10 mouse cellular contexts compared by ENCODE assay signal in genomic region chr11:96351831-96352230, GRCm38 (mm10). TPM values are rescaled to one million over a fixed set of nuclear protein-coding genes. Genes with fewer than 3 reads are reported as not detected.
DNase-seq lines count a peak whose midpoint lies in the region; ATAC-seq and TF ChIP-seq lines count a peak whose summit lies in the region.
"Had no signal": no experiment of that assay in that cellular context is flagged by ENCODE, and none has a peak within 500 bp of the region (broad histone marks: within the 10 kb centered on the region; RNA-seq: fewer than 3 reads in every experiment).

No protein-coding gene starts in this region.

- peak overlapping the region; percentile 82 for H3K27ac ChIP-seq in heart, embryonic 13.5 days (replicated peaks)
- H3K27ac ChIP-seq in hindbrain, embryonic 12.5 days = peak overlapping the region; percentile 96
- 0 out of 2 replicates have a peak overlapping the region, but pooled peaks have one; percentile 61 for H3K27ac ChIP-seq in limb, embryonic 14.5 days (replicated peaks; ENCODE audit: low read depth, low read length)
- H3K27ac ChIP-seq in small intestine, adult 2 months (ENCODE audit: insufficient read depth, low read depth, low read length) = peak overlapping the region; percentile 87
- no peak overlapping the region for H3K27ac ChIP-seq in forebrain, embryonic 14.5 days (ENCODE audit: low read depth, low read length)

- ATAC-seq in heart, embryonic 13.5 days (ENCODE audit: extremely low read depth, insufficient number of reproducible peaks, low FRiP score, low TSS enrichment) = no peak
- peak; percentile 49; the same call in 1 of the 2 replicates for ATAC-seq in hindbrain, embryonic 12.5 days (ENCODE audit: low FRiP score)
- ATAC-seq in limb, embryonic 14.5 days (ENCODE audit: low FRiP score, low read depth) = no peak
- ATAC-seq in forebrain, embryonic 14.5 days = no peak

- H3K4me3 ChIP-seq in heart, embryonic 13.5 days = peak overlapping the region; percentile 55
- peak overlapping the region; percentile 54 for H3K4me3 ChIP-seq in hindbrain, embryonic 12.5 days
- H3K4me3 ChIP-seq in limb, embryonic 14.5 days (replicated peaks; ENCODE audit: low read length) = peak overlapping the region; percentile 36
- peak overlapping the region; percentile 66 for H3K4me3 ChIP-seq in small intestine, adult 2 months (ENCODE audit: low read depth, low read length)
- H3K4me3 ChIP-seq in forebrain, embryonic 14.5 days (ENCODE audit: low read depth, low read length) = no peak overlapping the region
- H3K4me3 ChIP-seq: erythroblast, embryonic 14.5 days had no signal

- H3K4me2 ChIP-seq in heart, embryonic 13.5 days = peak overlapping the region; percentile 69
- H3K4me2 ChIP-seq in hindbrain, embryonic 12.5 days (replicated peaks) = peak overlapping the region; percentile 64
- peak overlapping the region; percentile 47; the same call in 1 of the 2 replicates for H3K4me2 ChIP-seq in limb, embryonic 14.5 days (replicated peaks; ENCODE audit: low read depth, low read length, severe bottlenecking)
- H3K4me2 ChIP-seq in forebrain, embryonic 14.5 days (ENCODE audit: low read length) = no peak overlapping the region

- no peak for DNase-seq in heart, adult 8-10 months (ENCODE audit: low spot score)
- peak; percentile 47 for DNase-seq in limb, embryonic 14.5 days (ENCODE audit: low spot score)
- no peak for DNase-seq in right cerebral cortex, adult 2 months (ENCODE audit: low spot score in 2 of 2)
- DNase-seq in thymus, postnatal 4 days = no peak
- no peak for DNase-seq in forebrain, embryonic 14.5 days (ENCODE audit: low spot score)

- H3K4me1 ChIP-seq in heart, embryonic 13.5 days = peaks cover 30% of the 10 kb centered on the region
- H3K4me1 ChIP-seq in hindbrain, embryonic 12.5 days = peaks cover 25% of the 10 kb centered on the region
- peaks cover 4% of the 10 kb centered on the region; the same call in 1 of the 2 replicates for H3K4me1 ChIP-seq in limb, embryonic 14.5 days (ENCODE audit: control insufficient read depth, insufficient read depth, low read length)
- H3K4me1 ChIP-seq in small intestine, adult 2 months (ENCODE audit: control insufficient read depth, insufficient read depth, insufficient read length, low read length) = no peaks in the 10 kb centered on the region
- no peaks in the 10 kb centered on the region for H3K4me1 ChIP-seq in forebrain, embryonic 14.5 days (ENCODE audit: control insufficient read depth, insufficient read depth, low read length)

- TF ChIP-seq POLR2A in limb, embryonic 14.5 days (IDR thresholded peaks at IDR 0.05; ENCODE audit: borderline replicate concordance, extremely low read depth, insufficient read depth, insufficient read length) = no peak
- TF ChIP-seq POLR2A in small intestine, adult 2 months (IDR thresholded peaks at IDR 0.05; ENCODE audit: low read depth, low read length) = no peak; the same call in 1 of the 2 replicates

- no peaks in the 10 kb centered on the region for H3K9me3 ChIP-seq in heart, embryonic 13.5 days
- no peaks in the 10 kb centered on the region for H3K9me3 ChIP-seq in hindbrain, embryonic 12.5 days (replicated peaks)
- H3K9me3 ChIP-seq in limb, embryonic 14.5 days (ENCODE audit: control insufficient read depth, low read length) = no peaks in the 10 kb centered on the region
- no peaks in the 10 kb centered on the region for H3K9me3 ChIP-seq in forebrain, embryonic 14.5 days (replicated peaks; ENCODE audit: control insufficient read depth, low read length)

- no peaks in the 10 kb centered on the region for H3K36me3 ChIP-seq in heart, embryonic 13.5 days
- no peaks in the 10 kb centered on the region for H3K36me3 ChIP-seq in hindbrain, embryonic 12.5 days
- H3K36me3 ChIP-seq in limb, embryonic 14.5 days (ENCODE audit: control insufficient read depth, insufficient read depth, low read length) = no peaks in the 10 kb centered on the region
- H3K36me3 ChIP-seq in small intestine, adult 2 months (ENCODE audit: control insufficient read depth, insufficient read depth, low read length) = no peaks in the 10 kb centered on the region; the same call in 1 of the 2 replicates
- H3K36me3 ChIP-seq in forebrain, embryonic 14.5 days (ENCODE audit: control insufficient read depth, insufficient read depth, low read length) = no peaks in the 10 kb centered on the region

- no peak for TF ChIP-seq CTCF in small intestine, adult 2 months (IDR thresholded peaks at IDR 0.05; ENCODE audit: extremely low read depth, insufficient read length, insufficient replicate concordance, low read depth, low read length)

- 3% methylated on average over 22 of the region's 22 CpGs for WGBS in heart, embryonic 13.5 days
- under 1% methylated on average over 22 of the region's 22 CpGs for WGBS in hindbrain, embryonic 12.5 days
- WGBS in limb, embryonic 14.5 days = 3% methylated on average over 21 of the region's 22 CpGs
- WGBS in small intestine, adult 2 months = 19% methylated on average over 22 of the region's 22 CpGs
- under 1% methylated on average over 22 of the region's 22 CpGs for WGBS in forebrain, embryonic 14.5 days

- peaks cover 93% of the 10 kb centered on the region for H3K27me3 ChIP-seq in heart, embryonic 13.5 days (replicated peaks)
- peaks cover 75% of the 10 kb centered on the region for H3K27me3 ChIP-seq in hindbrain, embryonic 12.5 days
- H3K27me3 ChIP-seq in limb, embryonic 14.5 days (ENCODE audit: control insufficient read depth, insufficient read depth, low read length) = peaks cover 89% of the 10 kb centered on the region
- peaks cover 38% of the 10 kb centered on the region for H3K27me3 ChIP-seq in small intestine, adult 2 months (ENCODE audit: control insufficient read depth, insufficient read depth, low read length)
- peaks cover 91% of the 10 kb centered on the region for H3K27me3 ChIP-seq in forebrain, embryonic 14.5 days (replicated peaks; ENCODE audit: control insufficient read depth, insufficient read depth, low read length)

- H3K9ac ChIP-seq in heart, embryonic 13.5 days = peak overlapping the region; percentile 82
- H3K9ac ChIP-seq in hindbrain, embryonic 12.5 days = peak overlapping the region; percentile 92
- peak overlapping the region; percentile 28; the same call in 1 of the 2 replicates for H3K9ac ChIP-seq in limb, embryonic 14.5 days (ENCODE audit: low read depth, low read length, severe bottlenecking)
- H3K9ac ChIP-seq in forebrain, embryonic 14.5 days (ENCODE audit: low read length) = no peak overlapping the region

RNA-seq across cellular contexts. Expression of gene Hoxb2, which starts 1.5 kb away (rescaled TPM):
- 3.6 and 5.9 TPM in 2 replicates for polyA plus RNA-seq in heart, embryonic 13.5 days (2015; fragmentation: Nextera tagmentation; extraction: Ambion mirVana)
- under 1 TPM; 0.38 to 0.80 (median 0.64) TPM for total RNA-seq in heart, adult 8-10 months (2022)
- 58.2 and 73.9 TPM in 2 replicates for polyA plus RNA-seq in hindbrain, embryonic 12.5 days (2016; fragmentation: Nextera tagmentation; extraction: Ambion mirVana)
- polyA plus RNA-seq in limb, embryonic 14.5 days (2012; rRNA removed) = 9.6 and 9.9 TPM in 2 replicates
- 4.2 and 5.8 TPM in 2 replicates for polyA plus RNA-seq in limb, embryonic 14.5 days (2014; fragmentation: Nextera tagmentation; extraction: Ambion mirVana)
- polyA plus RNA-seq in small intestine, adult 2 months (2012; rRNA removed) = 9.9 TPM in 2 replicates
- not detected in 2 replicates for polyA plus RNA-seq in forebrain, embryonic 14.5 days (2014; fragmentation: Nextera tagmentation; extraction: Ambion mirVana)
- total RNA-seq: CH12.LX had no signal
- polyA plus RNA-seq: erythroblast, embryonic 14.5 days had no signal

RNA-seq across cellular contexts. Expression of gene Hoxb1, which starts 13.7 kb away (rescaled TPM):
- polyA plus RNA-seq in heart, embryonic 13.5 days (2015; fragmentation: Nextera tagmentation; extraction: Ambion mirVana) = 0.17 and 0.18 TPM in 2 replicates
- not detected for total RNA-seq in heart, adult 8-10 months (2022)
- 0.82 and 2.2 TPM in 2 replicates for polyA plus RNA-seq in hindbrain, embryonic 12.5 days (2016; fragmentation: Nextera tagmentation; extraction: Ambion mirVana)
- 0.11 TPM in 1 of 2 replicates, not detected in the other for polyA plus RNA-seq in limb, embryonic 14.5 days (2012; rRNA removed)
- polyA plus RNA-seq in limb, embryonic 14.5 days (2014; fragmentation: Nextera tagmentation; extraction: Ambion mirVana) = not detected in 2 replicates
- not detected in 2 replicates for polyA plus RNA-seq in small intestine, adult 2 months (2012; rRNA removed)
- not detected in 2 replicates for polyA plus RNA-seq in forebrain, embryonic 14.5 days (2014; fragmentation: Nextera tagmentation; extraction: Ambion mirVana)
- total RNA-seq: CH12.LX had no signal
- polyA plus RNA-seq: erythroblast, embryonic 14.5 days had no signal

RNA-seq across cellular contexts. Expression of gene Hoxb3, which starts 28.7 kb away (rescaled TPM):
- 0.31 and 1.1 TPM in 2 replicates for polyA plus RNA-seq in heart, embryonic 13.5 days (2015; fragmentation: Nextera tagmentation; extraction: Ambion mirVana)
- under 1 TPM; 0.25 to 0.37 (median 0.30) TPM for total RNA-seq in heart, adult 8-10 months (2022)
- polyA plus RNA-seq in hindbrain, embryonic 12.5 days (2016; fragmentation: Nextera tagmentation; extraction: Ambion mirVana) = 15.3 and 19.3 TPM in 2 replicates
- polyA plus RNA-seq in limb, embryonic 14.5 days (2012; rRNA removed) = 4.9 and 5.4 TPM in 2 replicates
- 0.18 and 0.69 TPM in 2 replicates for polyA plus RNA-seq in limb, embryonic 14.5 days (2014; fragmentation: Nextera tagmentation; extraction: Ambion mirVana)
- 3.5 and 5.5 TPM in 2 replicates for polyA plus RNA-seq in small intestine, adult 2 months (2012; rRNA removed)
- polyA plus RNA-seq in forebrain, embryonic 14.5 days (2014; fragmentation: Nextera tagmentation; extraction: Ambion mirVana) = not detected in 2 replicates
- polyA plus RNA-seq: erythroblast, embryonic 14.5 days had no signal

RNA-seq across cellular contexts. Expression of gene Hoxb4, which starts 33.8 kb away (rescaled TPM):
- 0.43 and 0.59 TPM in 2 replicates for polyA plus RNA-seq in heart, embryonic 13.5 days (2015; fragmentation: Nextera tagmentation; extraction: Ambion mirVana)
- under 1 TPM; 0.35 to 0.63 (median 0.53) TPM for total RNA-seq in heart, adult 8-10 months (2022)
- 7.7 and 8.1 TPM in 2 replicates for polyA plus RNA-seq in hindbrain, embryonic 12.5 days (2016; fragmentation: Nextera tagmentation; extraction: Ambion mirVana)
- 2.3 and 2.5 TPM in 2 replicates for polyA plus RNA-seq in limb, embryonic 14.5 days (2012; rRNA removed)
- 0.17 and 0.28 TPM in 2 replicates for polyA plus RNA-seq in limb, embryonic 14.5 days (2014; fragmentation: Nextera tagmentation; extraction: Ambion mirVana)
- polyA plus RNA-seq in small intestine, adult 2 months (2012; rRNA removed) = 1.4 and 2.9 TPM in 2 replicates
- polyA plus RNA-seq in forebrain, embryonic 14.5 days (2014; fragmentation: Nextera tagmentation; extraction: Ambion mirVana) = not detected in 2 replicates
- polyA plus RNA-seq: erythroblast, embryonic 14.5 days had no signal

RNA-seq across cellular contexts. Expression of gene Hoxb5, which starts 48.7 kb away (rescaled TPM):
- polyA plus RNA-seq in heart, embryonic 13.5 days (2015; fragmentation: Nextera tagmentation; extraction: Ambion mirVana) = 3.8 and 5.5 TPM in 2 replicates
- under 1 TPM in 1 of 4 experiments, not detected in 3; 0.11 TPM for total RNA-seq in heart, adult 8-10 months (2022)
- 74.3 and 126 TPM in 2 replicates for polyA plus RNA-seq in hindbrain, embryonic 12.5 days (2016; fragmentation: Nextera tagmentation; extraction: Ambion mirVana)
- polyA plus RNA-seq in limb, embryonic 14.5 days (2012; rRNA removed) = 1.8 TPM in 2 replicates
- polyA plus RNA-seq in limb, embryonic 14.5 days (2014; fragmentation: Nextera tagmentation; extraction: Ambion mirVana) = 0.51 and 0.85 TPM in 2 replicates
- polyA plus RNA-seq in small intestine, adult 2 months (2012; rRNA removed) = 1.8 and 3.2 TPM in 2 replicates
- polyA plus RNA-seq in forebrain, embryonic 14.5 days (2014; fragmentation: Nextera tagmentation; extraction: Ambion mirVana) = 0.15 TPM in 1 of 2 replicates, not detected in the other
- polyA plus RNA-seq: erythroblast, embryonic 14.5 days had no signal
